In genomic region chr5:33274953-33275454, GRCm38 (mm10) we compare ENCODE assay signal across 8 mouse cellular contexts. TPM values are rescaled to one million over a fixed set of nuclear protein-coding genes. Genes with fewer than 3 reads are reported as not detected.
DNase-seq lines count a peak whose midpoint lies in the region; ATAC-seq and TF ChIP-seq lines count a peak whose summit lies in the region.

Ctbp1 (minus strand) TSS chr5:33274994.

- TF ChIP-seq POLR2A in liver, adult 2 months (IDR thresholded peaks at IDR 0.05; ENCODE audit: extremely low read depth, insufficient read depth, low read length) = 0 out of 2 replicates have a peak, but pooled peaks have one; percentile 14
- TF ChIP-seq POLR2A in myocyte (IDR thresholded peaks at IDR 0.05; ENCODE audit: insufficient read length, low read depth) = peak; percentile 57

- H3K4me2 ChIP-seq in heart, embryonic 11.5 days = peak within 1 kb of the TSS; percentile 81
- peak within 1 kb of the TSS; percentile 89 for H3K4me2 ChIP-seq in kidney, embryonic 16.5 days (replicated peaks; ENCODE audit: low read depth, low read length)
- peak within 1 kb of the TSS; percentile 74 for H3K4me2 ChIP-seq in myocyte (ENCODE audit: low read depth)

- peak; percentile 89 to 94 for DNase-seq in B cell, adult 2 months
- peak; percentile 99 for DNase-seq in brain, adult 2 months (ENCODE audit: low read depth, low spot score)
- peak; percentile 75 for DNase-seq in liver, adult 2 months (ENCODE audit: extremely low read depth, low read depth, low spot score)
- peak; percentile 95 for DNase-seq in splenic B cell, adult 2 months (ENCODE audit: low read depth, low spot score)

- peak within 1 kb of the TSS; percentile 94 for H3K27ac ChIP-seq in heart, embryonic 11.5 days (ENCODE audit: low read depth, low read length)
- H3K27ac ChIP-seq in kidney, embryonic 16.5 days (ENCODE audit: low read length) = peak within 1 kb of the TSS; percentile 97
- peak within 1 kb of the TSS; percentile 90 for H3K27ac ChIP-seq in liver, adult 2 months (replicated peaks; ENCODE audit: insufficient read depth, low read depth, low read length)

- H3K9me3 ChIP-seq in heart, embryonic 11.5 days (replicated peaks; ENCODE audit: control insufficient read depth, low read length) = no peaks in the 10 kb centered on the region
- H3K9me3 ChIP-seq in kidney, embryonic 16.5 days (ENCODE audit: low read length) = no peaks in the 10 kb centered on the region

- peak within 1 kb of the TSS; percentile 95 for H3K9ac ChIP-seq in heart, embryonic 11.5 days (ENCODE audit: low read depth, low read length)
- peak within 1 kb of the TSS; percentile 96 for H3K9ac ChIP-seq in kidney, embryonic 16.5 days (replicated peaks; ENCODE audit: low read length)
- peak within 1 kb of the TSS; percentile 95 for H3K9ac ChIP-seq in liver, adult 2 months (ENCODE audit: low read depth, low read length)

- peaks cover 32% of the 10 kb centered on the region for H3K4me1 ChIP-seq in heart, embryonic 11.5 days (ENCODE audit: control insufficient read depth, insufficient read depth, low read length)
- peaks cover 22% of the 10 kb centered on the region for H3K4me1 ChIP-seq in kidney, embryonic 16.5 days (ENCODE audit: insufficient read depth, low read length)
- H3K4me1 ChIP-seq in liver, adult 2 months (ENCODE audit: control insufficient read depth, insufficient read depth, low read length) = peaks cover 17% of the 10 kb centered on the region

- H3K4me3 ChIP-seq in heart, embryonic 11.5 days (ENCODE audit: low read depth, low read length) = peak within 1 kb of the TSS; percentile 92
- peak within 1 kb of the TSS; percentile 92 for H3K4me3 ChIP-seq in kidney, embryonic 16.5 days (ENCODE audit: low read length)
- peak within 1 kb of the TSS; percentile 95 for H3K4me3 ChIP-seq in liver, adult 2 months (ENCODE audit: insufficient read depth, low read depth, low read length)
- peak within 1 kb of the TSS; percentile 85 for H3K4me3 ChIP-seq in myocyte

- H3K36me3 ChIP-seq in heart, embryonic 11.5 days (ENCODE audit: control insufficient read depth, insufficient read depth, low read length) = no peaks in the 10 kb centered on the region
- H3K36me3 ChIP-seq in kidney, embryonic 16.5 days (ENCODE audit: insufficient read depth, low read length) = 0 out of 2 replicates have a peak, but pooled peaks cover 5% of the 10 kb centered on the region
- no peaks in the 10 kb centered on the region for H3K36me3 ChIP-seq in liver, adult 2 months (ENCODE audit: control insufficient read depth, insufficient read depth, low read length)
- no peaks in the 10 kb centered on the region for H3K36me3 ChIP-seq in myocyte (ENCODE audit: control insufficient read depth, insufficient read depth)
- no peaks in the 10 kb centered on the region for H3K36me3 ChIP-seq in splenic B cell, adult 2 months (ENCODE audit: control insufficient read depth, insufficient read depth, low read length, poor library complexity, severe bottlenecking)

- ATAC-seq in erythroblast, adult 5-6 weeks (replicated peaks; ENCODE audit: low FRiP score, poor library complexity, severe bottlenecking) = peak; percentile 54
- ATAC-seq in heart, embryonic 11.5 days (replicated peaks; ENCODE audit: insufficient number of reproducible peaks, low FRiP score, low TSS enrichment) = peak; percentile 88
- peak; percentile 93 for ATAC-seq in kidney, embryonic 16.5 days (ENCODE audit: low FRiP score, low TSS enrichment)

- no peaks in the 10 kb centered on the region for H3K27me3 ChIP-seq in heart, embryonic 11.5 days (ENCODE audit: control insufficient read depth, insufficient read depth, low read length)
- H3K27me3 ChIP-seq in kidney, embryonic 16.5 days (ENCODE audit: insufficient read depth, low read length) = no peaks in the 10 kb centered on the region
- H3K27me3 ChIP-seq in liver, adult 2 months (ENCODE audit: control insufficient read depth, insufficient read depth, low read length) = no peaks in the 10 kb centered on the region
- no peaks in the 10 kb centered on the region for H3K27me3 ChIP-seq in myocyte (ENCODE audit: control insufficient read depth, insufficient read depth, insufficient read length)
- H3K27me3 ChIP-seq in splenic B cell, adult 2 months (ENCODE audit: control insufficient read depth, insufficient read depth, low read length, poor library complexity, severe bottlenecking) = no peaks in the 10 kb centered on the region

- H3ac ChIP-seq in myocyte (ENCODE audit: control insufficient read depth, insufficient read length) = peak within 1 kb of the TSS; percentile 90

- peaks cover 29% of the 10 kb centered on the region for H3K79me2 ChIP-seq in liver, adult 2 months (ENCODE audit: control insufficient read depth, insufficient read depth, low read length)
- peaks cover 42% of the 10 kb centered on the region for H3K79me2 ChIP-seq in myocyte (ENCODE audit: control insufficient read depth, insufficient read depth)

- 0% methylated on average over 47 of the region's 57 CpGs for WGBS in heart, embryonic 11.5 days (ENCODE audit: insufficient replicate concordance)
- WGBS in kidney, embryonic 16.5 days = under 1% methylated on average over 42 of the region's 57 CpGs
- WGBS in liver, adult 2 months = 2% methylated on average over 57 of the region's 57 CpGs

- peak; percentile 45 for TF ChIP-seq CTCF in liver, adult 2 months (IDR thresholded peaks at IDR 0.05; ENCODE audit: low read depth, low read length)

TF ChIP-seq in myocyte, 11 proteins besides CTCF, POLR2A, EP300 and RAD21:
- no peak for TF ChIP-seq TCF12 (IDR thresholded peaks at IDR 0.05; ENCODE audit: insufficient read depth, poor library complexity, severe bottlenecking)
- TF ChIP-seq POLR2AphosphoS2 (IDR thresholded peaks at IDR 0.05; ENCODE audit: insufficient read length, low read depth) = peak; percentile 9
- TF ChIP-seq MYOD1 (IDR thresholded peaks at IDR 0.05; ENCODE audit: control insufficient read depth in 1 of 3, insufficient read length in 2 of 3, low read depth in 2 of 3) = peak in 2 of 3 experiments; percentile 25 to 75
- peak in 2 of 3 experiments; percentile 67 to 72 for TF ChIP-seq MYOG (IDR thresholded peaks at IDR 0.05; ENCODE audit: control insufficient read depth in 1 of 3, insufficient read depth in 1 of 3, insufficient read length in 2 of 3, low read depth in 2 of 3)
- peak; percentile 70 for TF ChIP-seq REST (IDR thresholded peaks at IDR 0.05; ENCODE audit: insufficient read depth, insufficient read length)
- TF ChIP-seq USF1 (IDR thresholded peaks at IDR 0.05; ENCODE audit: low read depth) = no peak
- peak; percentile 31 for TF ChIP-seq E2F4 (IDR thresholded peaks at IDR 0.05; ENCODE audit: insufficient read depth)
- TF ChIP-seq MAX (IDR thresholded peaks at IDR 0.05; ENCODE audit: low read depth) = no peak

RNA-seq across cellular contexts. Expression of gene Ctbp1, which starts in this region (rescaled TPM):
- total RNA-seq in erythroblast, adult 5-6 weeks (2015; ENCODE audit: low replicate concordance) = 54.0 and 58.3 TPM in 2 replicates
- 55.8 and 90.1 TPM in 2 replicates for total RNA-seq in erythroblast, adult 5-6 weeks (2017; ENCODE audit: low replicate concordance)
- polyA plus RNA-seq in heart, embryonic 11.5 days (2014; fragmentation: Nextera tagmentation; extraction: Ambion mirVana) = 232 and 274 TPM in 2 replicates
- 312 and 350 TPM in 2 replicates for polyA plus RNA-seq in kidney, embryonic 16.5 days (2015; fragmentation: Nextera tagmentation; extraction: Ambion mirVana)
- total RNA-seq in liver, adult 2 months (2014; rRNA removed) = 26.1 and 29.1 TPM in 2 replicates
- 89.9 and 97.6 TPM in 2 replicates for polyA plus RNA-seq in liver, adult 2 months (2012; rRNA removed)
- 231 TPM for polyA plus RNA-seq in myocyte (2012; fragmentation: generic; extraction: Trizol)

Comparison
In these comparisons a context has a peak if more than half of its experiments do, and no peak if none do; other contexts are left out.
1. Peak in every context shown above with its lines: DNase-seq, ATAC-seq, H3K4me3 ChIP-seq and H3K27ac ChIP-seq.